Mouse (Mus musculus): Measurements from ENCODE around the gene Jph2.

Jph2 gene

GRCm38 (mm10) chr2:163397905-163398304, at the start of gene Jph2:
Jph2 (minus strand) TSS chr2:163397993.
- peak; percentile 78 for DNase-seq

- DNase-seq = no peak
Measured at GRCm38 (mm10) chr2:163447375-163447774, 49.6 kb upstream of the Jph2 start.

- DNase-seq = no peak
Measured at GRCm38 (mm10) chr2:163444017-163444416, 46.2 kb upstream of the Jph2 start.

GRCm38 (mm10) chr2:163443543-163443942, 45.8 kb upstream of the Jph2 start:
- no peak for DNase-seq

- DNase-seq = no peak
Measured at GRCm38 (mm10) chr2:163439488-163439887, 41.7 kb upstream of the Jph2 start.

GRCm38 (mm10) chr2:163438619-163439451, 41.0 kb upstream of the Jph2 start:
- DNase-seq = peak; percentile 81

- peak; percentile 23 for DNase-seq
Measured at GRCm38 (mm10) chr2:163438246-163438618, 40.4 kb upstream of the Jph2 start, which contains the start of gene Gdap1l1. Gdap1l1 (plus strand) TSS chr2:163438476.

GRCm38 (mm10) chr2:163437800-163438199, 40.0 kb upstream of the Jph2 start:
- DNase-seq = no peak

GRCm38 (mm10) chr2:163433971-163434370, 36.2 kb upstream of the Jph2 start:
- DNase-seq = no peak

GRCm38 (mm10) chr2:163431289-163431688, 33.5 kb upstream of the Jph2 start:
- DNase-seq = no peak

- no peak for DNase-seq
Measured at GRCm38 (mm10) chr2:163428346-163429011, 30.7 kb upstream of the Jph2 start.

- no peak for DNase-seq
Measured at GRCm38 (mm10) chr2:163424597-163424996, 26.8 kb upstream of the Jph2 start, which contains the start of gene Oser1. Oser1 (minus strand) TSS chr2:163424697.

- DNase-seq = no peak
Measured at GRCm38 (mm10) chr2:163422895-163423660, 25.3 kb upstream of the Jph2 start.

- no peak for DNase-seq
Measured at GRCm38 (mm10) chr2:163420366-163420886, 22.6 kb upstream of the Jph2 start.

- peak; percentile 99 for DNase-seq
Measured at GRCm38 (mm10) chr2:163419346-163420045, 21.7 kb upstream of the Jph2 start.

GRCm38 (mm10) chr2:163418841-163419345, 21.1 kb upstream of the Jph2 start:
- DNase-seq = peak; percentile 77

- DNase-seq = no peak
Measured at GRCm38 (mm10) chr2:163417830-163418229, 20.0 kb upstream of the Jph2 start.

- no peak for DNase-seq
Measured at GRCm38 (mm10) chr2:163417026-163417425, 19.2 kb upstream of the Jph2 start.

- no peak for DNase-seq
Measured at GRCm38 (mm10) chr2:163412846-163413590, 15.2 kb upstream of the Jph2 start.

GRCm38 (mm10) chr2:163412419-163412818, 14.6 kb upstream of the Jph2 start:
- DNase-seq = no peak

GRCm38 (mm10) chr2:163411840-163412239, 14.0 kb upstream of the Jph2 start:
- no peak for DNase-seq
